Mouse (Mus musculus) C2C12 (cell line): Measurements from ENCODE around the gene Pacsin2.

Experiments
- CEBPB ChIP-seq: IDR thresholded peaks from one replicate; pipeline ENCODE4 v1.6.1; 2011; ENCODE audit warnings: low read depth, mild to moderate bottlenecking, control low read depth, moderate library complexity
- CTCF ChIP-seq: IDR thresholded peaks from one replicate; pipeline ENCODE4 v1.5.1; 2011; ENCODE audit not compliant: control insufficient read depth, insufficient read depth, insufficient read length
- MAX ChIP-seq: IDR thresholded peaks from one replicate; pipeline ENCODE4 v1.6.1; 2011; ENCODE audit warnings: mild to moderate bottlenecking, control low read depth
- MYOD1 ChIP-seq: IDR thresholded peaks from one replicate; pipeline ENCODE4 v1.6.1; 2011; ENCODE audit warnings: low read depth; ENCODE audit not compliant: control insufficient read depth, insufficient read length
- USF1 ChIP-seq: IDR thresholded peaks from one replicate; pipeline ENCODE4 v1.6.1; 2011; ENCODE audit warnings: low read depth, mild to moderate bottlenecking, control low read depth, moderate library complexity

DNA sequence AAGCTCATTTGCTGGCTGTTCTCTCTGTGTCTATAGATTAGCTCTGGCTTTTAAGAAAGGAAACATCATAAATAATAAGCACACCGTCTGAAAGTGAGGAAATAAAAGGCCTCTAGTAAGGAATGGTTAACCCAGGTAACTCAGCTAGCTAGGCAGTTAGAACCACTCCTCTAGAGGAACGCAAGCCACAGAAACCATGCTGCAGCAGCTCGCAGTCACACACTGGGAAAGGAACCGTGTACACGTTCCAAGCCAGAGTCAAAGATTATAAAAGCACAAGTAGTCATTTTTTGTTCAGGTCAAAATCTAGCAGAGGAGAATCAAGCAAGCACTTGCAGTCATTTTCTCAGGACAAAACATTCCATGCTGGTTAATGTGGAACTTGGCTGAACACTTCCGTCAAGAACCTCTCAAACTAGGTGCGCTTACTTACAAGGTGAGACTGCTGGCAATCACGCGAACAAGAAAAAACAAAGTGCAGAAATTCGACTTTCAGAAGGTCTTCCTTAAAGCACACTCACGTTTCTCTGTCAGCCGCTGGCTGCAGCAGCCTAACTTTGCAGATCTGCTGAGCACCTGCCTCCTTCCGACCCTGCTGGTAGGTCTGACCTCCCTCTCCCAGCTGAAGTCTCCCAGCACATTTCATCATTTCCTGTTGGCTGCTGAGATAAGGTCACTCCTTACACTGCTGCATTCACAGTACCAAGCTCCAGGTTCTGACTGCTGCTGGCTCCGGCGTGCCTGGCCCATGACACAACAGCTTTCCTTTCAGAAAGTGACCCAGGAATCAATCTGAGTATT lies 32.0 kb downstream of the Pacsin2 start:
- no peak for TF ChIP-seq CTCF
- TF ChIP-seq USF1 = no peak
- TF ChIP-seq MAX = no peak
- no peak for TF ChIP-seq MYOD1
- TF ChIP-seq CEBPB = peak; percentile 11
